In the genomic region with DNA sequence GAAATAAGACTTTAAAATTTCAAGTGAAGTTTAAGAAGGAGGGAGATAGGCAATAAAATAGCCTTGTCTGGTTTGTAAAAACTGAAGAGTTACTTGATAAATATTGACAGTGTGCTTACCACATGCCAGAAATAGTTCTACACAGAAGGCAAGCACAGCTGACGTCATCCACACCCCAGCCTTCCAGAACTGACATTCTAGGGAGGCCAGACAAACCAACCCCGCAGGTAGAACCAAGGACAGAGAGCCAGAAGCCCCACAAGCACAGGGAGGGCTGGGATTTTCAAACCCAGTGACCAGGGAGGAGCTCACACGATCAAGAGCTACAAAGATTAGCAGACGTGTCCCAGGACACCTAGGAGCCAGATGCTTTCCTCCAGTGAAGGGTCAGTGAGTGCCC, we compare ENCODE assay signal across 10 mouse cellular contexts.
DNase-seq lines count a peak whose midpoint lies in the region; ATAC-seq lines count a peak whose summit lies in the region.
"Had no signal": no experiment of that assay in that cellular context is flagged by ENCODE, and none has a peak within 500 bp of the region (broad histone marks: within the 10 kb centered on the region; RNA-seq: fewer than 3 reads in every experiment).

No protein-coding gene starts in this region.

- ATAC-seq in limb, embryonic 13.5 days (ENCODE audit: low FRiP score, low read depth), result peak; percentile 48; the same call in 1 of the 2 replicates
- ATAC-seq in heart, embryonic 13.5 days (ENCODE audit: extremely low read depth, insufficient number of reproducible peaks, low FRiP score, low TSS enrichment), result no peak; the same call in 1 of the 2 replicates
- 0 out of 2 replicates have a peak, but pooled peaks have one; percentile 51 for ATAC-seq in stomach, embryonic 16.5 days (ENCODE audit: insufficient read depth, low FRiP score)
- no peak for ATAC-seq in hindbrain, embryonic 11.5 days (ENCODE audit: low FRiP score)

- no peaks in the 10 kb centered on the region for H3K27me3 ChIP-seq in limb, embryonic 13.5 days
- no peaks in the 10 kb centered on the region for H3K27me3 ChIP-seq in limb, embryonic 10.5 days (ENCODE audit: low read depth, poor library complexity, severe bottlenecking)
- no peaks in the 10 kb centered on the region for H3K27me3 ChIP-seq in heart, embryonic 13.5 days (replicated peaks)
- no peaks in the 10 kb centered on the region for H3K27me3 ChIP-seq in stomach, embryonic 16.5 days (ENCODE audit: control insufficient read depth, insufficient read depth, low read length)
- no peaks in the 10 kb centered on the region for H3K27me3 ChIP-seq in hindbrain, embryonic 11.5 days (ENCODE audit: control insufficient read depth, insufficient read depth, low read length)

- no peak overlapping the region for H3K4me2 ChIP-seq in limb, embryonic 13.5 days (replicated peaks)
- H3K4me2 ChIP-seq in heart, embryonic 13.5 days, result peak overlapping the region; percentile 31
- no peak overlapping the region for H3K4me2 ChIP-seq in stomach, embryonic 16.5 days (ENCODE audit: low read depth, low read length)
- no peak overlapping the region for H3K4me2 ChIP-seq in hindbrain, embryonic 11.5 days (replicated peaks; ENCODE audit: low read depth, low read length)

- no peak overlapping the region for H3K9ac ChIP-seq in limb, embryonic 13.5 days
- peak overlapping the region; percentile 42; the same call in 1 of the 2 replicates for H3K9ac ChIP-seq in heart, embryonic 13.5 days
- H3K9ac ChIP-seq in stomach, embryonic 16.5 days (ENCODE audit: low read length), result no peak overlapping the region
- no peak overlapping the region for H3K9ac ChIP-seq in hindbrain, embryonic 11.5 days (ENCODE audit: low read depth, low read length)

- no peak overlapping the region for H3K27ac ChIP-seq in limb, embryonic 13.5 days
- no peak overlapping the region for H3K27ac ChIP-seq in limb, embryonic 10.5 days
- peak overlapping the region; percentile 85 for H3K27ac ChIP-seq in heart, embryonic 13.5 days (replicated peaks)
- H3K27ac ChIP-seq in stomach, embryonic 16.5 days (ENCODE audit: low read length), result no peak overlapping the region
- H3K27ac ChIP-seq in hindbrain, embryonic 11.5 days (ENCODE audit: low read depth, low read length), result no peak overlapping the region

- H3K4me1 ChIP-seq in limb, embryonic 13.5 days, result peaks cover 44% of the 10 kb centered on the region
- H3K4me1 ChIP-seq in limb, embryonic 10.5 days, result peaks cover 48% of the 10 kb centered on the region
- peaks cover 70% of the 10 kb centered on the region for H3K4me1 ChIP-seq in heart, embryonic 13.5 days
- H3K4me1 ChIP-seq in stomach, embryonic 16.5 days (ENCODE audit: control insufficient read depth, insufficient read depth, low read length), result peaks cover 29% of the 10 kb centered on the region
- H3K4me1 ChIP-seq in hindbrain, embryonic 11.5 days (replicated peaks; ENCODE audit: control insufficient read depth, insufficient read depth, low read length), result no peaks in the 10 kb centered on the region

- no peaks in the 10 kb centered on the region for H3K9me3 ChIP-seq in limb, embryonic 13.5 days
- H3K9me3 ChIP-seq in limb, embryonic 10.5 days (replicated peaks), result no peaks in the 10 kb centered on the region
- H3K9me3 ChIP-seq in heart, embryonic 13.5 days, result no peaks in the 10 kb centered on the region
- no peaks in the 10 kb centered on the region for H3K9me3 ChIP-seq in stomach, embryonic 16.5 days (replicated peaks; ENCODE audit: control insufficient read depth, low read length)
- H3K9me3 ChIP-seq in hindbrain, embryonic 11.5 days (ENCODE audit: control insufficient read depth, low read length), result no peaks in the 10 kb centered on the region

- no peak for DNase-seq in limb, embryonic 10.5 days (ENCODE audit: low spot score)
- DNase-seq in kidney, postnatal 36 days, result peak; percentile 39 to 51
- no peak for DNase-seq in urinary bladder, postnatal 4 days (ENCODE audit: low spot score in 2 of 2)
- no peak for DNase-seq in layer of hippocampus, adult 9-10 months (ENCODE audit: low spot score)
- DNase-seq in hindbrain, embryonic 11.5 days (ENCODE audit: low spot score), result no peak
- DNase-seq: right cerebral cortex, postnatal 14 days; thymus, postnatal 14 days had no signal

- H3K4me3 ChIP-seq in limb, embryonic 13.5 days, result no peak overlapping the region
- H3K4me3 ChIP-seq in limb, embryonic 10.5 days, result no peak overlapping the region
- no peak overlapping the region for H3K4me3 ChIP-seq in heart, embryonic 13.5 days
- H3K4me3 ChIP-seq in stomach, embryonic 16.5 days (replicated peaks; ENCODE audit: low read length), result no peak overlapping the region
- no peak overlapping the region for H3K4me3 ChIP-seq in hindbrain, embryonic 11.5 days (ENCODE audit: low read depth, low read length)

- WGBS in limb, embryonic 13.5 days, result 39% methylated on average over 4 of the region's 4 CpGs
- WGBS in limb, embryonic 10.5 days, result 55% methylated on average over 4 of the region's 4 CpGs
- 21% methylated on average over 4 of the region's 4 CpGs for WGBS in heart, embryonic 13.5 days
- 24% methylated on average over 4 of the region's 4 CpGs for WGBS in stomach, embryonic 16.5 days
- 72% methylated on average over 4 of the region's 4 CpGs for WGBS in hindbrain, embryonic 11.5 days

- H3K36me3 ChIP-seq in limb, embryonic 13.5 days, result no peaks in the 10 kb centered on the region
- no peaks in the 10 kb centered on the region for H3K36me3 ChIP-seq in limb, embryonic 10.5 days
- H3K36me3 ChIP-seq in heart, embryonic 13.5 days, result no peaks in the 10 kb centered on the region
- no peaks in the 10 kb centered on the region for H3K36me3 ChIP-seq in stomach, embryonic 16.5 days (ENCODE audit: control insufficient read depth, insufficient read depth, low read length)
- no peaks in the 10 kb centered on the region for H3K36me3 ChIP-seq in hindbrain, embryonic 11.5 days (ENCODE audit: control insufficient read depth, insufficient read depth, low read length)

Comparison
In these comparisons a context has a peak if more than half of its experiments do, and no peak if none do; other contexts are left out.
1. ATAC-seq: peak in limb, embryonic 13.5 days (single experiment) and stomach, embryonic 16.5 days (single experiment); none in heart, embryonic 13.5 days (single experiment) and hindbrain, embryonic 11.5 days (single experiment).
2. DNase-seq: peak in kidney, postnatal 36 days (2 of 2); none in limb, embryonic 10.5 days (single experiment), urinary bladder, postnatal 4 days (0 of 2), layer of hippocampus, adult 9-10 months (single experiment) and hindbrain, embryonic 11.5 days (single experiment).